Mouse (Mus musculus): ENCODE data around the gene Gatad1.

GRCm38 (mm10) chr5:3597171-3597570, 59.8 kb downstream of the Gatad1 start:
- no peak for TF ChIP-seq CTCF (IDR thresholded peaks at IDR 0.05; ENCODE audit: control insufficient read depth, insufficient read depth, insufficient read length)
- TF ChIP-seq MAX (IDR thresholded peaks at IDR 0.05), result no peak
- no peak for TF ChIP-seq MYOD1 (IDR thresholded peaks at IDR 0.05; ENCODE audit: control insufficient read depth, insufficient read length, low read depth)

Measured in C2C12 (cell line).